Mouse (Mus musculus) MEL (cell line): ENCODE data around the gene Ier3. TPM values are rescaled to one million over a fixed set of nuclear protein-coding genes. Genes with fewer than 3 reads are reported as not detected.
A peak's percentile ranks its signal among the peaks of the same experiment; 100 is the strongest.

ENCODE experiments used
- DNase-seq: peaks from one replicate; pipeline ENCODE4 v3.0.0; 2011; ENCODE audit warnings: low read depth, low spot score
- H3K27ac ChIP-seq: 2 replicates; pipeline ENCODE4 v1.5.1; 2012; ENCODE audit warnings: low read depth, mild to moderate bottlenecking, control low read depth, low read length, moderate library complexity; ENCODE audit not compliant: control insufficient read depth
- H3K27me3 ChIP-seq, 2 experiments: fragments of 150-350 bp in 1 of 2; sonication (generic) in 1 of 2; 2 replicates each; pipeline ENCODE4 v1.6.1; 2012; ENCODE audit warnings: low read length in 2 of 2, mild to moderate bottlenecking in 2 of 2, improper control_type of control experiment in 1 of 2, moderate library complexity in 1 of 2; ENCODE audit not compliant: insufficient read depth in 2 of 2, control insufficient read depth in 1 of 2
- H3K36me3 ChIP-seq, 2 experiments: 2 replicates each; pipeline ENCODE4 v1.6.1; 2012 to 2014; ENCODE audit warnings: low read length in 2 of 2, improper control_type of control experiment in 1 of 2, inconsistent platforms in 1 of 2, mild to moderate bottlenecking in 1 of 2; ENCODE audit not compliant: insufficient read depth in 2 of 2, control insufficient read depth in 1 of 2
- H3K4me1 ChIP-seq, 2 experiments: fragments of 150-350 bp in 1 of 2; sonication (generic) in 1 of 2; 2 replicates each; pipeline ENCODE4 v1.6.1; 2012; ENCODE audit warnings: low read length in 2 of 2, improper control_type of control experiment in 1 of 2, mild to moderate bottlenecking in 1 of 2; ENCODE audit not compliant: insufficient read depth in 2 of 2, control insufficient read depth in 1 of 2
- H3K4me3 ChIP-seq, 2 experiments: fragments of 150-350 bp in 1 of 2; sonication (generic) in 1 of 2; 2 replicates each; pipeline ENCODE4 v1.5.1; 2012; ENCODE audit warnings: low read depth in 2 of 2, low read length in 2 of 2, mild to moderate bottlenecking in 2 of 2, moderate library complexity in 2 of 2, control low read depth in 1 of 2, improper control_type of control experiment in 1 of 2; ENCODE audit not compliant: control insufficient read depth in 1 of 2, insufficient read depth in 1 of 2
- H3K79me2 ChIP-seq: 2 replicates; pipeline ENCODE4 v1.6.1; 2012; ENCODE audit warnings: mild to moderate bottlenecking, low read length, moderate library complexity; ENCODE audit not compliant: control insufficient read depth, poor library complexity, insufficient read depth
- H3K9ac ChIP-seq: 2 replicates; pipeline ENCODE4 v1.6.1; 2012; ENCODE audit warnings: low read depth, mild to moderate bottlenecking, control low read depth, low read length, moderate library complexity; ENCODE audit not compliant: control insufficient read depth, poor library complexity, severe bottlenecking
- H3K9me3 ChIP-seq: fragments of 150-350 bp; sonication (generic); replicated peaks from 2 replicates; pipeline ENCODE4 v1.6.1; 2012; ENCODE audit warnings: mild to moderate bottlenecking, low read length, improper control_type of control experiment, moderate library complexity; ENCODE audit not compliant: insufficient read depth
- BHLHE40 ChIP-seq: IDR thresholded peaks from 2 replicates; pipeline ENCODE4 v1.6.1; 2012; ENCODE audit warnings: low read depth, mild to moderate bottlenecking, inconsistent platforms, low read length, improper control_type of control experiment, borderline replicate concordance
- CTCF ChIP-seq, 3 experiments: IDR thresholded peaks in 2 of 3; conservative IDR thresholded peaks in 1 of 3; 2 replicates each; pipeline ENCODE4 v1.5.1; 2011 to 2012; ENCODE audit warnings: low read length in 3 of 3, low read depth in 2 of 3, mild to moderate bottlenecking in 2 of 3, improper control_type of control experiment in 1 of 3, inconsistent platforms in 1 of 3, mixed read lengths in 1 of 3, moderate library complexity in 1 of 3; ENCODE audit not compliant: control insufficient read depth in 1 of 3, insufficient read depth in 1 of 3, poor library complexity in 1 of 3, severe bottlenecking in 1 of 3
- GATA1 ChIP-seq: IDR thresholded peaks from 2 replicates; pipeline ENCODE4 v1.6.1; 2011; ENCODE audit warnings: low read depth, low read length, improper control_type of control experiment
- MAZ ChIP-seq: IDR thresholded peaks from 2 replicates; pipeline ENCODE4 v1.6.1; 2012; ENCODE audit warnings: low read depth, mild to moderate bottlenecking, inconsistent platforms, low read length, improper control_type of control experiment
- MYC ChIP-seq: IDR thresholded peaks from 2 replicates; pipeline ENCODE4 v1.6.1; 2011; ENCODE audit warnings: low read depth, mild to moderate bottlenecking, low read length, improper control_type of control experiment, moderate library complexity
- POLR2A ChIP-seq, 2 experiments: IDR thresholded peaks; 2 replicates each; pipeline ENCODE4 v1.6.1; 2011 to 2012; ENCODE audit warnings: low read length in 2 of 2, mild to moderate bottlenecking in 2 of 2, control low read depth in 1 of 2, improper control_type of control experiment in 1 of 2, low read depth in 1 of 2, moderate library complexity in 1 of 2; ENCODE audit not compliant: control insufficient read depth in 1 of 2, insufficient read depth in 1 of 2, poor library complexity in 1 of 2
- RAD21 ChIP-seq: IDR thresholded peaks from 2 replicates; pipeline ENCODE4 v1.6.1; 2011; ENCODE audit warnings: mild to moderate bottlenecking, low read depth, low read length, improper control_type of control experiment
- SMC3 ChIP-seq: IDR thresholded peaks from 2 replicates; pipeline ENCODE4 v1.6.1; 2011; ENCODE audit warnings: low read depth, low read length, improper control_type of control experiment
- TAL1 ChIP-seq: IDR thresholded peaks from 2 replicates; pipeline ENCODE4 v1.6.1; 2012; ENCODE audit warnings: mild to moderate bottlenecking, inconsistent platforms, low read length, moderate library complexity, mixed read lengths
- TBP ChIP-seq: IDR thresholded peaks from 2 replicates; pipeline ENCODE4 v1.8.0; 2011; ENCODE audit warnings: low read depth, low read length, improper control_type of control experiment
- TCF12 ChIP-seq: IDR thresholded peaks from 2 replicates; pipeline ENCODE4 v1.6.1; 2014; ENCODE audit warnings: low read depth, mild to moderate bottlenecking, inconsistent platforms, low read length, improper control_type of control experiment, moderate library complexity
- UBTF ChIP-seq: IDR thresholded peaks from 2 replicates; pipeline ENCODE4 v1.6.1; 2012; ENCODE audit warnings: low read depth, mild to moderate bottlenecking, inconsistent platforms, low read length, improper control_type of control experiment, moderate library complexity, borderline replicate concordance; ENCODE audit not compliant: insufficient read depth
- ZMIZ1 ChIP-seq: IDR thresholded peaks from 2 replicates; pipeline ENCODE4 v1.6.1; 2012; ENCODE audit warnings: low read depth, mild to moderate bottlenecking, inconsistent platforms, low read length, improper control_type of control experiment, moderate library complexity
- polyA plus RNA-seq, 2 experiments: library from polyadenylated mRNA; stranded (reverse) in 1 of 2; unstranded in 1 of 2; fragments of >175 nt in 1 of 2; fragments of >200 nt in 1 of 2; gene quantifications; 2 replicates each; pipeline versions ENCODE4 v1.2.1 to v1.2.4; 2012; ENCODE audit warnings: low replicate concordance in 2 of 2, low read depth in 1 of 2; ENCODE audit not compliant: insufficient read length in 2 of 2, insufficient read depth in 1 of 2, missing spikeins in 1 of 2
- total RNA-seq: library from RNA; depleted of rRNA; stranded (reverse); fragments of 300-350 nt; gene quantifications from 2 replicates; pipeline ENCODE4 v1.2.3, GENCODE M21; 2012

The Ier3 gene
- total and polyA plus RNA-seq, 3 experiments = 5.5 to 12.2 TPM; not detected in 1

DNA sequence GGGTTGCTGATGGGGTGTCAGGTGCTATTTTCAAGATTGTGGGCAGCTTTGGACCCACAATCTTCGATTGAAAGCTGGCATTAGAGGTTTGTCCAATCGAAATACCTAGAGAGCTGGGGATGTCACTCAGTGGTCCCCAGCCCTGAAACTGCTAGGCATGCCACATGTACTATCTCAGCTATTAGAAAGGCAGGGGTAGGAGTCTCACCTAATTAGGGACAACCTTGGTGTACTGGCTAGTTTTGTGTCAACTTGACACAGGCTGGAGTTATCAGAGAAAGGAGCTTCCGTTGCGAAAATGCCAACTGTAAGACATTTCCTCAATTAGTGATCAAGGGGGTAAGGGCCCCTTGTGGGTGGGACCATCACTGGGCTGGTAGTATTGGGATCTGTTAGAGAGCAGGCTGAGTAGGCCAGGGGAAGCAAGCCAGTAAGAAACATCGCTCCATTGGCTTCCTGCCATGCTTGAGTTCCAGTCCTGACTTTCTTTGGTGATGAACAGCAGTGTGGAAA, 11.8 kb downstream of the Ier3 start (continued):
- TF ChIP-seq POLR2A (IDR thresholded peaks at IDR 0.05; ENCODE audit: control insufficient read depth in 1 of 2, insufficient read depth in 1 of 2, low read depth in 1 of 2, low read length in 2 of 2, poor library complexity in 1 of 2) (peak; percentile 32 to 74; a peak in 3 of 4 replicates), TBP (peak; percentile 28; the same call in 1 of the 2 replicates), MYC (no peak)

DNA sequence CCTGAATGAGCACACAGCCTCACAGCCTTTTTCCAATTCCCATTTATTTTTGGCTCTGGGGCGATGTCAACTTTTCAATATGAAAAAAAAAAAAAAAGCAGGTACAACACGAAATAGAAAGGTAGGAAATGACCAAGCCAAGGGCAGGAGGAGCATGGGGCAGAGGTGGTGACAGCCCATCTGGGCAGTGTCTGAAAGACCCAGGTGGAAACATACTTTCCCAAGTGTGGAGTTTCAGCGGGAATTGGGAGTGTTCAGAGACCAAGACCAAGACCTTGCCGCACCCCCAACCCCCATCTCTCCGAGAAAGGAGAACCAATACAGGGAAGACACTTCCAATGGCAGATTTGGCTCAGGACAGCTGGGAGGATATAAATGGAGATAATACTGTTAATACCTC, 12.4 kb downstream of the Ier3 start:
- peaks cover 11 to 33% of the 10 kb centered on the region in 2 experiments for H3K36me3 ChIP-seq
- H3K27ac ChIP-seq = peak overlapping the region; percentile 78
- TF ChIP-seq POLR2A (IDR thresholded peaks at IDR 0.05; ENCODE audit: control insufficient read depth in 1 of 2, insufficient read depth in 1 of 2, low read depth in 1 of 2, low read length in 2 of 2, poor library complexity in 1 of 2) (peak in 1 of 2 experiments; percentile 51; a peak in 2 of 4 replicates), RAD21 (no peak), TAL1 (peak; percentile 44), UBTF (no peak), MAZ (no peak), GATA1 (0 out of 2 replicates have a peak, but pooled peaks have one; percentile 10)
- DNase-seq = peak; percentile 60
- no peaks in the 10 kb centered on the region for H3K27me3 ChIP-seq
- no peaks in the 10 kb centered on the region for H3K9me3 ChIP-seq
- peaks cover 0 to 38% of the 10 kb centered on the region in 2 experiments; a peak in 3 of 4 replicates for H3K4me1 ChIP-seq
- H3K9ac ChIP-seq = peak overlapping the region; percentile 99
- H3K79me2 ChIP-seq = peaks cover 34% of the 10 kb centered on the region
- no peak overlapping the region for H3K4me3 ChIP-seq

DNA sequence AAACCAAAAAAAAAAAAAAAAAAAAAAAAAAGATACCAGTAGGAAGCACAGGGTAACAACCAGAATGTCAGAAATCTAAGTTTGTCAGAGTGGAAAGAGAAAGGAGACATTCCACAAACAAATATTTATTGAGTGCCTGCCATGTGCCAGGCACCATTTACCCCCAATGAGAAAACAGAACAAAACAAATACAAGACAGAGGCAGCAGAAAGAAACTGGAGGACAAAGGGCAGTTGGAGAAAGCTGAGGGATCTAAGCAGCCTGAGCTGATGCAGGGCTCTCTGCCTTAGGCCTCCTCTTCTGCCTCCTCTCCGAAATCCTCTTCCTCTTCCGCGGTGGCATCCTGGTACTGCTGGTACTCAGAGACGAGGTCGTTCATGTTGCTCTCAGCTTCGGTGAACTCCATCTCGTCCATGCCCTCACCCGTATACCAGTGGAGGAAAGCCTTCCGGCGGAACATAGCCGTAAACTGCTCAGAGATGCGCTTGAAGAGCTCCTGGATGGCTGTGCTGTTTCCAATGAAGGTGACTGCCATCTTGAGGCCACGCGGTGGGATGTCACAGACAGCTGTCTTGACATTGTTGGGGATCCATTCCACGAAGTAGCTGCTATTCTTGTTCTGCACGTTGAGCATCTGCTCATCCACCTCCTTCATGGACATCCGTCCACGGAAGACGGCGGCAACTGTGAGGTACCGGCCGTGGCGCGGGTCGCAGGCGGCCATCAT, 13.4 kb downstream of the Ier3 start:
- peaks cover 11 to 41% of the 10 kb centered on the region in 2 experiments for H3K36me3 ChIP-seq
- H3K4me1 ChIP-seq = peaks cover 0 to 47% of the 10 kb centered on the region in 2 experiments
- peaks cover 37% of the 10 kb centered on the region for H3K79me2 ChIP-seq
- H3K9me3 ChIP-seq = no peaks in the 10 kb centered on the region
- H3K27ac ChIP-seq = peak overlapping the region; percentile 78
- no peaks in the 10 kb centered on the region for H3K27me3 ChIP-seq
- TF ChIP-seq BHLHE40 (no peak), CTCF (IDR thresholded peaks at IDR 0.05 in 2 of 3, conservative IDR thresholded peaks at IDR 0.05 in 1 of 3; ENCODE audit: control insufficient read depth in 1 of 3, insufficient read depth in 1 of 3, low read depth in 2 of 3, low read length in 3 of 3, poor library complexity in 1 of 3, severe bottlenecking in 1 of 3) (peak in 1 of 3 experiments; percentile 11; a peak in 1 of 6 replicates), TCF12 (no peak), TBP (no peak), RAD21 (no peak), ZMIZ1 (no peak), SMC3 (no peak)
- H3K9ac ChIP-seq = peak overlapping the region; percentile 99
- peak; percentile 60 for DNase-seq
- peak overlapping the region; percentile 12 to 99; a peak in 3 of 4 replicates for H3K4me3 ChIP-seq
